Mouse (Mus musculus): ENCODE results near the gene Ofd1.

Gene Ofd1

GRCm38 (mm10) chrX:166354913-166355312, 85.6 kb downstream of the Ofd1 start:
- no peak for TF ChIP-seq CTCF (conservative IDR thresholded peaks at IDR 0.05; ENCODE audit: low read length)
- TF ChIP-seq NANOG (IDR thresholded peaks at IDR 0.05; ENCODE audit: borderline replicate concordance, low read length), result no peak
- TF ChIP-seq POU5F1 (IDR thresholded peaks at IDR 0.05; ENCODE audit: borderline replicate concordance, low read length), result no peak
- H3K4me1 ChIP-seq (replicated peaks; ENCODE audit: low read depth, low read length), result no peaks in the 10 kb centered on the region
- no peak overlapping the region for H3K4me3 ChIP-seq (replicated peaks; ENCODE audit: low read length)
- no peaks in the 10 kb centered on the region for H3K27me3 ChIP-seq (ENCODE audit: insufficient read depth, low read length)
- H3K9me3 ChIP-seq (ENCODE audit: low read length), result no peaks in the 10 kb centered on the region
- H3K36me3 ChIP-seq (ENCODE audit: insufficient read depth, low read length), result no peaks in the 10 kb centered on the region

- Histone ChIP-seq H3K4me1 (replicated peaks; ENCODE audit: low read depth, low read length) (no peaks in the 10 kb centered on the region), H3K36me3 (ENCODE audit: insufficient read depth, low read length) (no peaks in the 10 kb centered on the region), H3K9me3 (ENCODE audit: low read length) (no peaks in the 10 kb centered on the region), H3K27me3 (ENCODE audit: insufficient read depth, low read length) (no peaks in the 10 kb centered on the region), H3K4me3 (replicated peaks; ENCODE audit: low read length) (no peak overlapping the region)
- TF ChIP-seq NANOG (IDR thresholded peaks at IDR 0.05; ENCODE audit: borderline replicate concordance, low read length), result no peak
- no peak for TF ChIP-seq POU5F1 (IDR thresholded peaks at IDR 0.05; ENCODE audit: borderline replicate concordance, low read length)
- TF ChIP-seq CTCF (conservative IDR thresholded peaks at IDR 0.05; ENCODE audit: low read length), result no peak
Measured at GRCm38 (mm10) chrX:166353412-166353811, 87.1 kb downstream of the Ofd1 start.

DNA sequence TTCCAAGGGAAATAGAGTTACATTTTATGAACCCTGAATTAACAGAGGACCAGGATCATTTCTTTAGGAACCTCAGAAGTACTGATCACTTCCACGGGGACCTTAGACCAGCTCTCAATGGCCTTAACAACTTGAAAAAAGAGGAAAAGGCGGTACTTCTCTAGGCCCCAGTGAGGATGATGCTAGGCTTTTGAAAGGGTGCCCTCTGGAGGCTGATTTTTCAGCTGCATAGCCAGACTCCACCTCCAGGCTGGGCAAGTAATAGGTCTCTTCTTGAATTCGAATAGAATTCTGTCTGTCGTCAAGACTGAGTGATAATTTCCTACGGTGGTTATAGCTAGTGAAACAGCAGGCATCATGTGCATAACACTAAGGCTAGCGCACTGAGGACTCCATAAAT, 88.7 kb downstream of the Ofd1 start:
- Histone ChIP-seq H3K4me3 (replicated peaks; ENCODE audit: low read length) (no peak overlapping the region), H3K36me3 (ENCODE audit: insufficient read depth, low read length) (no peaks in the 10 kb centered on the region)
- TF ChIP-seq CTCF (conservative IDR thresholded peaks at IDR 0.05; ENCODE audit: low read length) (peak; percentile 54), NANOG (IDR thresholded peaks at IDR 0.05; ENCODE audit: borderline replicate concordance, low read length) (no peak)

GRCm38 (mm10) chrX:166348634-166349033, 91.9 kb downstream of the Ofd1 start:
- no peak overlapping the region for H3K4me3 ChIP-seq (replicated peaks; ENCODE audit: low read length)
- no peaks in the 10 kb centered on the region for H3K36me3 ChIP-seq (ENCODE audit: insufficient read depth, low read length)
- TF ChIP-seq NANOG (IDR thresholded peaks at IDR 0.05; ENCODE audit: borderline replicate concordance, low read length) (no peak), CTCF (conservative IDR thresholded peaks at IDR 0.05; ENCODE audit: low read length) (no peak), POU5F1 (IDR thresholded peaks at IDR 0.05; ENCODE audit: borderline replicate concordance, low read length) (no peak)
- H3K9me3 ChIP-seq (ENCODE audit: low read length), result no peaks in the 10 kb centered on the region
- H3K27me3 ChIP-seq (ENCODE audit: insufficient read depth, low read length), result no peaks in the 10 kb centered on the region
- no peaks in the 10 kb centered on the region for H3K4me1 ChIP-seq (replicated peaks; ENCODE audit: low read depth, low read length)

More for the DNA sequence above, 88.7 kb downstream of the Ofd1 start:
- Histone ChIP-seq H3K27me3 (ENCODE audit: insufficient read depth, low read length) (no peaks in the 10 kb centered on the region), H3K4me1 (replicated peaks; ENCODE audit: low read depth, low read length) (no peaks in the 10 kb centered on the region), H3K9me3 (ENCODE audit: low read length) (no peaks in the 10 kb centered on the region)

DNA sequence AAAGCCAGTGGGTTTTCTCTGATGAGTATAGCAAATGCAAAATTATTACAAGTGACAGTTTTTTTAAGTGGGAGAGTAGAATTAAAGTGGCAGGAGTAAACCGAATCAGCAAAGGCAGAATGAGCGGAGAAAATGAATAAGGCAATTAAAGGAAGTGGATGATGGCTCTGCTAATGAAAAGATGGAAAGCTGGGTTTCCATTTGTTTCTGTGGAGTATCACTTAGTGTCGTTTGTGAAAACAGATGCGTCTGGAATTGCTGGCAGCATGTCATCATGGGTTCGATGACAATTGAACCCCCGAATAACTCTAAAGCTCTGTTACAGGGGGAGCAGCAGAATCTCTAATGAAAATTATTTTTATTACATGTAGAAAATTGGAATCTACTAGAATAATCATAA, 92.4 kb downstream of the Ofd1 start:
- Histone ChIP-seq H3K9me3 (ENCODE audit: low read length) (no peaks in the 10 kb centered on the region), H3K4me3 (replicated peaks; ENCODE audit: low read length) (no peak overlapping the region), H3K27me3 (ENCODE audit: insufficient read depth, low read length) (no peaks in the 10 kb centered on the region), H3K4me1 (replicated peaks; ENCODE audit: low read depth, low read length) (no peaks in the 10 kb centered on the region), H3K36me3 (ENCODE audit: insufficient read depth, low read length) (no peaks in the 10 kb centered on the region)
- TF ChIP-seq CTCF (conservative IDR thresholded peaks at IDR 0.05; ENCODE audit: low read length) (no peak), POU5F1 (IDR thresholded peaks at IDR 0.05; ENCODE audit: borderline replicate concordance, low read length) (no peak), NANOG (IDR thresholded peaks at IDR 0.05; ENCODE audit: borderline replicate concordance, low read length) (no peak)

DNA sequence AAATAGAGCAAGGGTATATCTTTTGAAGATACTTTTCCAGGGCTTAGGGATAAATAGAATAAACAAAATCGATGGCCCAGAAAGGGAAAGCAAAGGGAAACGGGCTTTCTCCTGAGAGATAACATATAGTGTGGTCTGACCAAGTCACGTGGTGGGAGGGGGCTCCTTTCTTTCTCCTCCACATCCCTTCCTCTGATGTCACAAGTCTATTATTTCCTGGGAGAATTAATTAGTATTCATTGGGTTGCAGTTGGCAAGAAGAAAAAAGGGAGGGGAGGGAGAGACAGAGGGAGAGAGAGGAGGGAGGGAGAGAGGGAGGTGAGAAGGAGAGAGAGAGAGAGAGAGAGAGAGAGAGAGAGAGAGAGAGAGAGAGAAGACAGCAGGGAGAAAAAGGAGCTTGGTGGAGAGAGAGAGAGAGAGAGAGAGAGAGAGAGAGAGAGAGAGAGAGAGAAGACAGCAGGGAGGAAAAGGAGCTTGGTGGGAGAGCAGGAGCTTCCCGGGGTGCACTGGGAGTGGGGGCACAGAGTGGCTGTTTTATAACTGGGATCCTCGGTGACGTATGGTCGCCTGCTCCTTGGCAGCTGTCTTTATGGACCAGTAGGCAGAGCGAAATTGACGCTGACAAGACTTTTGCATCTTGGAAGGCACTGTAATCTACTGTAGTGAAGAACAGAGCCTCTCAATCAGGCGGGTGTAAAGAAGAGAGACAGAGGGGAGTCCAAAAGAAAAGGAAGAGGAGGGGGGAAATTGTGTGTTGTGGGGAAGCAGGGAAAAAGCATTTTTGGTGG, 96.1 kb downstream of the Ofd1 start:
- H3K4me3 ChIP-seq (replicated peaks; ENCODE audit: low read length), result no peak overlapping the region
- TF ChIP-seq CTCF (conservative IDR thresholded peaks at IDR 0.05; ENCODE audit: low read length) (no peak), POU5F1 (IDR thresholded peaks at IDR 0.05; ENCODE audit: borderline replicate concordance, low read length) (no peak), NANOG (IDR thresholded peaks at IDR 0.05; ENCODE audit: borderline replicate concordance, low read length) (no peak)
- H3K27me3 ChIP-seq (ENCODE audit: insufficient read depth, low read length), result no peaks in the 10 kb centered on the region
- no peaks in the 10 kb centered on the region for H3K36me3 ChIP-seq (ENCODE audit: insufficient read depth, low read length)
- H3K9me3 ChIP-seq (ENCODE audit: low read length), result no peaks in the 10 kb centered on the region
- no peaks in the 10 kb centered on the region for H3K4me1 ChIP-seq (replicated peaks; ENCODE audit: low read depth, low read length)

DNA sequence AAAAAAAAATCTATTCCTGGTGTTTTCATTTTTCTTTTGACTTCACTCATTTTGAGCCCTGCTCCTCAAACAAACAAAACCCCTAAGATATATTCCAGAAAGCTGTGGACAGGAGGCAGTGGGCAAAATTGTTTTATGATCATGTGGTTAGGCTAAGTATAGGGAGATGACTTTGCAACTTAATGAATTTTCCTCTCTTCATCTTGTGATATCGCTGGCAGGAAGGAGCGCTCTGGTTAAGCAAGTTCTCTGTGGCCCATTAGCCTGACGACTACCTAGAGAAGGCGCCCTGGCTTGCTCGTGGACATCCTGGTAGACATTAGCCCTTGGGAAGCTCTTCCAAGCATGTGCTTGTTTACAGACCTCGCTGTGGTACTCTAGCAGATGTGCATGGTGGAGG, 98.7 kb downstream of the Ofd1 start:
- TF ChIP-seq NANOG (IDR thresholded peaks at IDR 0.05; ENCODE audit: borderline replicate concordance, low read length) (no peak), POU5F1 (IDR thresholded peaks at IDR 0.05; ENCODE audit: borderline replicate concordance, low read length) (no peak), CTCF (conservative IDR thresholded peaks at IDR 0.05; ENCODE audit: low read length) (no peak)
- no peaks in the 10 kb centered on the region for H3K9me3 ChIP-seq (ENCODE audit: low read length)
- H3K4me1 ChIP-seq (replicated peaks; ENCODE audit: low read depth, low read length), result no peaks in the 10 kb centered on the region
- no peaks in the 10 kb centered on the region for H3K27me3 ChIP-seq (ENCODE audit: insufficient read depth, low read length)
- H3K4me3 ChIP-seq (replicated peaks; ENCODE audit: low read length), result no peak overlapping the region
- no peaks in the 10 kb centered on the region for H3K36me3 ChIP-seq (ENCODE audit: insufficient read depth, low read length)
